Comparison of ENCODE assay signal across 8 mouse cellular contexts in genomic region chrX:71425746-71426519, GRCm38 (mm10).
DNase-seq lines count a peak whose midpoint lies in the region; ATAC-seq and TF ChIP-seq lines count a peak whose summit lies in the region.

No protein-coding gene starts in this region.

- H3K27me3 ChIP-seq in heart, embryonic 16.5 days (ENCODE audit: control insufficient read depth, insufficient read depth, low read length): no peaks in the 10 kb centered on the region
- H3K27me3 ChIP-seq in liver, embryonic 12.5 days (replicated peaks): 0 out of 2 replicates have a peak, but pooled peaks cover 6% of the 10 kb centered on the region
- no peaks in the 10 kb centered on the region for H3K27me3 ChIP-seq in neural tube, embryonic 13.5 days

- DNase-seq in CD4-positive, CD25-positive, alpha-beta regulatory T cell, adult 2 months (ENCODE audit: low read depth, low spot score): peak; percentile 81
- peak; percentile 80 for DNase-seq in kidney, postnatal 14 days
- DNase-seq in telencephalon, adult 2 months (ENCODE audit: low read depth, low spot score): peak; percentile 29

- H3K4me3 ChIP-seq in bone marrow, adult 2 months (replicated peaks; ENCODE audit: control insufficient read depth, low read depth, low read length): no peak overlapping the region
- no peak overlapping the region for H3K4me3 ChIP-seq in embryonic fibroblast, embryonic 13.5 days (ENCODE audit: insufficient read depth, low read length)
- no peak overlapping the region for H3K4me3 ChIP-seq in heart, embryonic 16.5 days (ENCODE audit: low read length)
- H3K4me3 ChIP-seq in liver, embryonic 12.5 days: no peak overlapping the region
- no peak overlapping the region for H3K4me3 ChIP-seq in neural tube, embryonic 13.5 days

- no peak overlapping the region for H3K4me2 ChIP-seq in heart, embryonic 16.5 days (ENCODE audit: low read depth, low read length)
- H3K4me2 ChIP-seq in liver, embryonic 12.5 days: no peak overlapping the region
- H3K4me2 ChIP-seq in neural tube, embryonic 13.5 days: no peak overlapping the region

- no peak overlapping the region for H3K9ac ChIP-seq in heart, embryonic 16.5 days (ENCODE audit: low read length)
- H3K9ac ChIP-seq in liver, embryonic 12.5 days: no peak overlapping the region
- no peak overlapping the region for H3K9ac ChIP-seq in neural tube, embryonic 13.5 days

- no peak for TF ChIP-seq POLR2A in bone marrow, adult 2 months (IDR thresholded peaks at IDR 0.05; ENCODE audit: borderline replicate concordance, control insufficient read depth, low read depth, low read length)
- no peak for TF ChIP-seq POLR2A in embryonic fibroblast, embryonic 13.5 days (IDR thresholded peaks at IDR 0.05; ENCODE audit: low read depth, low read length)

- WGBS in bone marrow, adult 2 months: 49% methylated on average over 9 of the region's 9 CpGs
- 45% methylated on average over 9 of the region's 9 CpGs for WGBS in heart, embryonic 16.5 days
- WGBS in liver, embryonic 12.5 days (ENCODE audit: insufficient replicate concordance): 44% methylated on average over 9 of the region's 9 CpGs
- 48% methylated on average over 9 of the region's 9 CpGs for WGBS in neural tube, embryonic 13.5 days

- H3K27ac ChIP-seq in bone marrow, adult 2 months (ENCODE audit: control insufficient read depth, insufficient read depth, low read depth, low read length, poor library complexity): no peak overlapping the region
- no peak overlapping the region for H3K27ac ChIP-seq in embryonic fibroblast, embryonic 13.5 days (ENCODE audit: insufficient read depth, low read length)
- H3K27ac ChIP-seq in heart, embryonic 16.5 days (ENCODE audit: low read length): no peak overlapping the region
- no peak overlapping the region for H3K27ac ChIP-seq in liver, embryonic 12.5 days
- no peak overlapping the region for H3K27ac ChIP-seq in neural tube, embryonic 13.5 days (replicated peaks)

- no peaks in the 10 kb centered on the region for H3K9me3 ChIP-seq in heart, embryonic 16.5 days (replicated peaks; ENCODE audit: control insufficient read depth, low read length)
- no peaks in the 10 kb centered on the region for H3K9me3 ChIP-seq in liver, embryonic 12.5 days (replicated peaks)
- H3K9me3 ChIP-seq in neural tube, embryonic 13.5 days: no peaks in the 10 kb centered on the region

- H3K4me1 ChIP-seq in bone marrow, adult 2 months (ENCODE audit: control insufficient read depth, insufficient read depth, low read length): no peaks in the 10 kb centered on the region
- no peaks in the 10 kb centered on the region for H3K4me1 ChIP-seq in embryonic fibroblast, embryonic 13.5 days (ENCODE audit: control insufficient read depth, insufficient read depth, low read length)
- H3K4me1 ChIP-seq in heart, embryonic 16.5 days (ENCODE audit: control insufficient read depth, insufficient read depth, low read length): no peaks in the 10 kb centered on the region
- peaks cover 16% of the 10 kb centered on the region for H3K4me1 ChIP-seq in liver, embryonic 12.5 days
- H3K4me1 ChIP-seq in neural tube, embryonic 13.5 days (replicated peaks): 0 out of 2 replicates have a peak, but pooled peaks cover 3% of the 10 kb centered on the region

- H3K36me3 ChIP-seq in heart, embryonic 16.5 days (ENCODE audit: control insufficient read depth, insufficient read depth): no peaks in the 10 kb centered on the region
- H3K36me3 ChIP-seq in liver, embryonic 12.5 days: peaks cover 17% of the 10 kb centered on the region; the same call in 1 of the 2 replicates
- H3K36me3 ChIP-seq in neural tube, embryonic 13.5 days: 0 out of 2 replicates have a peak, but pooled peaks cover 3% of the 10 kb centered on the region

- ATAC-seq in heart, embryonic 16.5 days (replicated peaks; ENCODE audit: extremely low read depth, insufficient read depth, low FRiP score): 0 out of 2 replicates have a peak, but pooled peaks have one; percentile 23
- ATAC-seq in liver, embryonic 12.5 days: peak; percentile 44
- ATAC-seq in neural tube, embryonic 13.5 days (ENCODE audit: low read depth): peak; percentile 83

- TF ChIP-seq CTCF in bone marrow, adult 2 months (IDR thresholded peaks at IDR 0.05; ENCODE audit: control insufficient read depth, insufficient read depth, low read length): peak; percentile 80
- peak; percentile 75; the same call in 1 of the 2 replicates for TF ChIP-seq CTCF in embryonic fibroblast, embryonic 13.5 days (IDR thresholded peaks at IDR 0.05; ENCODE audit: borderline replicate concordance, insufficient read depth, low read length)

Comparison
In these comparisons a context has a peak if more than half of its experiments do, and no peak if none do; other contexts are left out.
1. DNase-seq: peak in every context shown above with its lines; median percentile 81 in CD4-positive, CD25-positive, alpha-beta regulatory T cell, adult 2 months; 80 in kidney, postnatal 14 days; 29 in telencephalon, adult 2 months.
2. ATAC-seq: peak in every context shown above with its lines; median percentile 83 in neural tube, embryonic 13.5 days; 44 in liver, embryonic 12.5 days; 23 in heart, embryonic 16.5 days.